Mouse (Mus musculus): ENCODE data around the gene Bud13.

- no peak for TF ChIP-seq POLR2A (IDR thresholded peaks at IDR 0.05; ENCODE audit: low read depth, low read length)
- no peak for TF ChIP-seq CTCF (IDR thresholded peaks at IDR 0.05; ENCODE audit: extremely low read depth, insufficient read length, insufficient replicate concordance, low read depth, low read length)
Observed at GRCm38 (mm10) chr9:46261131-46261530, 21.7 kb upstream of the Bud13 start.

Data from small intestine, adult 2 months (tissue).